In genomic region chr4:128907238-128907968, GRCm38 (mm10) we compare ENCODE assay signal across 12 mouse cellular contexts. TPM values are rescaled to one million over a fixed set of nuclear protein-coding genes. Genes with fewer than 3 reads are reported as not detected.
DNase-seq lines count a peak whose midpoint lies in the region; ATAC-seq lines count a peak whose summit lies in the region.
"Had no signal": no experiment of that assay in that cellular context is flagged by ENCODE, and none has a peak within 500 bp of the region (broad histone marks: within the 10 kb centered on the region; RNA-seq: fewer than 3 reads in every experiment).

No protein-coding gene starts in this region.

- WGBS in hindbrain, embryonic 13.5 days, result 72% methylated on average over 12 of the region's 12 CpGs
- WGBS in hindbrain, embryonic 11.5 days, result 69% methylated on average over 12 of the region's 12 CpGs
- 74% methylated on average over 12 of the region's 12 CpGs for WGBS in hindbrain, embryonic 16.5 days

- H3K4me2 ChIP-seq in hindbrain, embryonic 13.5 days, result no peak overlapping the region
- H3K4me2 ChIP-seq in hindbrain, embryonic 11.5 days (replicated peaks; ENCODE audit: low read depth, low read length), result no peak overlapping the region
- H3K4me2 ChIP-seq in hindbrain, embryonic 16.5 days (ENCODE audit: low read length), result no peak overlapping the region
- H3K4me2 ChIP-seq: neural tube, embryonic 12.5 days had no signal

- H3K4me3 ChIP-seq in hindbrain, embryonic 13.5 days, result no peak overlapping the region
- H3K4me3 ChIP-seq in hindbrain, embryonic 11.5 days (ENCODE audit: low read depth, low read length), result no peak overlapping the region
- no peak overlapping the region for H3K4me3 ChIP-seq in hindbrain, embryonic 16.5 days (ENCODE audit: low read length)
- H3K4me3 ChIP-seq: neural tube, embryonic 12.5 days had no signal

- peaks cover 35% of the 10 kb centered on the region for H3K4me1 ChIP-seq in hindbrain, embryonic 13.5 days (replicated peaks)
- peaks cover 8% of the 10 kb centered on the region for H3K4me1 ChIP-seq in hindbrain, embryonic 11.5 days (replicated peaks; ENCODE audit: control insufficient read depth, insufficient read depth, low read length)
- no peaks in the 10 kb centered on the region; the same call in 1 of the 2 replicates for H3K4me1 ChIP-seq in hindbrain, embryonic 16.5 days (ENCODE audit: control insufficient read depth, insufficient read depth, low read depth, low read length)

- H3K9me3 ChIP-seq in hindbrain, embryonic 13.5 days, result no peaks in the 10 kb centered on the region
- H3K9me3 ChIP-seq in hindbrain, embryonic 11.5 days (ENCODE audit: control insufficient read depth, low read length), result no peaks in the 10 kb centered on the region
- no peaks in the 10 kb centered on the region for H3K9me3 ChIP-seq in hindbrain, embryonic 16.5 days (ENCODE audit: control insufficient read depth, low read length)
- H3K9me3 ChIP-seq: neural tube, embryonic 12.5 days had no signal

- DNase-seq in hindbrain, embryonic 11.5 days (ENCODE audit: low spot score), result no peak
- DNase-seq in cerebellum, postnatal 36 days, result peak; percentile 45 to 46
- peak; percentile 82 for DNase-seq in lung, postnatal 25 days (ENCODE audit: low spot score)
- no peak for DNase-seq in kidney, adult 8-10 months
- no peak for DNase-seq in heart, postnatal 25 days (ENCODE audit: low spot score)
- DNase-seq: gastrocnemius, postnatal 36 days; heart, postnatal 36 days; kidney, postnatal 14 days had no signal

- peaks cover 47% of the 10 kb centered on the region for H3K36me3 ChIP-seq in hindbrain, embryonic 13.5 days
- H3K36me3 ChIP-seq in hindbrain, embryonic 11.5 days (ENCODE audit: control insufficient read depth, insufficient read depth, low read length), result no peaks in the 10 kb centered on the region
- peaks cover 15% of the 10 kb centered on the region for H3K36me3 ChIP-seq in hindbrain, embryonic 16.5 days (ENCODE audit: control insufficient read depth, insufficient read depth, low read length)

- 0 out of 2 replicates have a peak overlapping the region, but pooled peaks have one; percentile 48 for H3K27ac ChIP-seq in hindbrain, embryonic 13.5 days
- no peak overlapping the region for H3K27ac ChIP-seq in hindbrain, embryonic 11.5 days (ENCODE audit: low read depth, low read length)
- H3K27ac ChIP-seq in hindbrain, embryonic 16.5 days (ENCODE audit: low read depth, low read length), result peak overlapping the region; percentile 51; the same call in 1 of the 2 replicates
- H3K27ac ChIP-seq: neural tube, embryonic 12.5 days had no signal

- intact Hi-C loops in heart, postnatal 25 days (cut with DNase I), result no loop called here

- ATAC-seq in hindbrain, embryonic 13.5 days (ENCODE audit: low FRiP score), result no peak
- no peak for ATAC-seq in hindbrain, embryonic 11.5 days (ENCODE audit: low FRiP score)
- no peak for ATAC-seq in hindbrain, embryonic 16.5 days
- ATAC-seq in CD4-positive, CD25-positive, alpha-beta regulatory T cell, adult 4 months, result no peak

- H3K27me3 ChIP-seq in hindbrain, embryonic 13.5 days, result 0 out of 2 replicates have a peak, but pooled peaks cover 4% of the 10 kb centered on the region
- no peaks in the 10 kb centered on the region for H3K27me3 ChIP-seq in hindbrain, embryonic 11.5 days (ENCODE audit: control insufficient read depth, insufficient read depth, low read length)
- no peaks in the 10 kb centered on the region for H3K27me3 ChIP-seq in hindbrain, embryonic 16.5 days (replicated peaks; ENCODE audit: control insufficient read depth, insufficient read depth, low read length)
- H3K27me3 ChIP-seq: neural tube, embryonic 12.5 days had no signal

- H3K9ac ChIP-seq in hindbrain, embryonic 13.5 days, result no peak overlapping the region
- no peak overlapping the region for H3K9ac ChIP-seq in hindbrain, embryonic 11.5 days (ENCODE audit: low read depth, low read length)
- H3K9ac ChIP-seq in hindbrain, embryonic 16.5 days (ENCODE audit: low read depth, low read length), result no peak overlapping the region
- H3K9ac ChIP-seq: neural tube, embryonic 12.5 days had no signal

RNA-seq across cellular contexts. Expression of gene Trim62, which starts 24.0 kb away (rescaled TPM):
- polyA plus RNA-seq in hindbrain, embryonic 13.5 days (2015; fragmentation: Nextera tagmentation; extraction: Ambion mirVana), result 19.2 and 20.0 TPM in 2 replicates
- 13.0 and 13.1 TPM in 2 replicates for polyA plus RNA-seq in hindbrain, embryonic 11.5 days (2014; fragmentation: Nextera tagmentation; extraction: Ambion mirVana)
- 23.8 and 25.1 TPM in 2 replicates for polyA plus RNA-seq in hindbrain, embryonic 16.5 days (2015; fragmentation: Nextera tagmentation; extraction: Ambion mirVana)
- 1 to 10 TPM; 1.3 to 1.6 TPM for polyA plus RNA-seq in CD4-positive, CD25-positive, alpha-beta regulatory T cell, adult 4 months (2017; shearing (Covaris generic))
- 1 to 10 TPM; 1.2 to 1.7 TPM for total RNA-seq in heart, postnatal 25 days (2021)

RNA-seq across cellular contexts. Expression of gene Azin2, which starts 54.8 kb away (rescaled TPM):
- polyA plus RNA-seq in hindbrain, embryonic 13.5 days (2015; fragmentation: Nextera tagmentation; extraction: Ambion mirVana), result 18.4 and 19.9 TPM in 2 replicates
- polyA plus RNA-seq in hindbrain, embryonic 11.5 days (2014; fragmentation: Nextera tagmentation; extraction: Ambion mirVana), result 10.8 and 12.5 TPM in 2 replicates
- 23.0 and 23.3 TPM in 2 replicates for polyA plus RNA-seq in hindbrain, embryonic 16.5 days (2015; fragmentation: Nextera tagmentation; extraction: Ambion mirVana)
- under 1 TPM in 1 of 2 experiments, not detected in 1; 0.66 TPM for polyA plus RNA-seq in CD4-positive, CD25-positive, alpha-beta regulatory T cell, adult 4 months (2017; shearing (Covaris generic))
- total RNA-seq in heart, postnatal 25 days (2021), result 1 to 10 TPM; 2.1 to 3.2 TPM

Comparison
In these comparisons a context has a peak if more than half of its experiments do, and no peak if none do; other contexts are left out.
1. DNase-seq: peak in cerebellum, postnatal 36 days (2 of 2) and lung, postnatal 25 days (single experiment); none in hindbrain, embryonic 11.5 days (single experiment), kidney, adult 8-10 months (0 of 2) and heart, postnatal 25 days (single experiment).